Mouse (Mus musculus): ENCODE results near the gene Accsl. TPM values are rescaled to one million over a fixed set of nuclear protein-coding genes. Genes with fewer than 3 reads are reported as not detected.
A peak's percentile ranks its signal among the peaks of the same experiment; 100 is the strongest.

Gene Accsl
- polyA plus RNA-seq, 1 experiment from 2014 or later, result not detected

DNA sequence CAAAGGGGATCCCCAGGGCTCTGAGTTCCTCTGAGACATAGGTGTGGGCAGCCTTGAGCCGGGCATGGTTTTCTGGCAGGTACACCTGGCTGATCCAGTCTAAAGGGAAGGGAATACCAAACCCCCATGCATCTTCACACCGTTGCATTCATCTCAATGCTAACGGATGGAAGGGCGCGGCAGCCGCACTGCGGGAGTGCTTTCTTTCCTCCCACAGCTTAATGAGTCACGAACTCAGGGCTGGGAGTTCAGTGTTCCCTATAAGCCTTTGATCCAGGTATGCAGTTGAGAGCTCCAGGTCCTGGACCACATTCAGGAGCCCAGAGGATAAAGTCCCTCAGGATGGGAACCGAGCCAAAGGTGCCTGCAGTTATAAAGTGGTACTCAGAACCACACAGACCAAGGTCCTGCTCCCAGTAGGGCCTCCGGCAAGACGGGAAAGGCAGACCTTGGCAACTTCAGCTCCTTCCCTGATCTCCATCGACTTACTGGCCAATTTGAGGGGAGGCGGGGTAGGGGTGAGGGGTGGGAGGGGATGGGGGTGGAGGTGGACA, 32.6 kb downstream of the Accsl start:
- no peak for TF ChIP-seq EP300 (optimal IDR thresholded peaks at IDR 0.05)
- no peak for TF ChIP-seq CTCF (IDR thresholded peaks at IDR 0.05; ENCODE audit: low read depth)
- Histone ChIP-seq H3K27me3 (ENCODE audit: control insufficient read depth, insufficient read depth, low read length) (no peaks in the 10 kb centered on the region), H3K9me3 (ENCODE audit: control insufficient read depth, low read length) (no peaks in the 10 kb centered on the region), H3K9ac (ENCODE audit: low read length) (no peak overlapping the region), H3K4me2 (replicated peaks; ENCODE audit: low read depth) (no peak overlapping the region), H3K27ac (replicated peaks) (no peak overlapping the region), H3K4me1 (replicated peaks; ENCODE audit: control insufficient read depth, insufficient read depth) (no peaks in the 10 kb centered on the region), H3K36me3 (ENCODE audit: control insufficient read depth, insufficient read depth, low read length) (peaks cover 9% of the 10 kb centered on the region; the same call in 1 of the 2 replicates), H3K4me3 (ENCODE audit: low read depth, low read length) (no peak overlapping the region)
- ATAC-seq (ENCODE audit: low FRiP score, low TSS enrichment) (0 out of 2 replicates have a peak, but pooled peaks have one; percentile 29), DNase-seq (ENCODE audit: low spot score) (no peak)
- WGBS, result 64% methylated on average over 13 of the region's 13 CpGs

DNA sequence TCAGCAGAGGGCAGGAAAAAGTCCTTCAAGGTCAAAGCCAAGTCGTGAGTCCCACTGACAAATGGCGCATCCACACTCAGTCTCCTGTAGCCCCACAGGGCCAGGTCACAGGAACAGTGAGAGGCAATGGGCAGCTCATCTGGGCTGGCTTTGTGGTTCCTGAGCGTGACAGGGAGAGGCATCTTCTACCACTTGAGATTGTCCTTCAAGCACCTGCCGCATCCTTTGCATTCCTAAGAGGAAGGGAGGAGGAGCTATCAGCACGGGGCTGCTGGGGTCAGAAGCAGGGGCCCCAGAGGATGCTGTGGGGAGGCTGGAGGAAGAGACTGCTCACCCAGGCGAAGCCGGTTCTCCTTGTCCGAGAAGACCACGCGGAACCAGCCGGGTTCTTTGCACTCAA, 33.4 kb downstream of the Accsl start:
- no peak overlapping the region for H3K27ac ChIP-seq (replicated peaks)
- WGBS, result 74% methylated on average over 11 of the region's 11 CpGs
- no peaks in the 10 kb centered on the region for H3K4me1 ChIP-seq (replicated peaks; ENCODE audit: control insufficient read depth, insufficient read depth)
- no peak for TF ChIP-seq EP300 (optimal IDR thresholded peaks at IDR 0.05)
- no peak for TF ChIP-seq CTCF (IDR thresholded peaks at IDR 0.05; ENCODE audit: low read depth)
- DNase-seq (ENCODE audit: low spot score), result no peak
- H3K27me3 ChIP-seq (ENCODE audit: control insufficient read depth, insufficient read depth, low read length), result no peaks in the 10 kb centered on the region
- H3K9ac ChIP-seq (ENCODE audit: low read length), result no peak overlapping the region
- H3K36me3 ChIP-seq (ENCODE audit: control insufficient read depth, insufficient read depth, low read length), result peaks cover 6% of the 10 kb centered on the region; the same call in 1 of the 2 replicates
- H3K4me3 ChIP-seq (ENCODE audit: low read depth, low read length), result no peak overlapping the region
- no peak overlapping the region for H3K4me2 ChIP-seq (replicated peaks; ENCODE audit: low read depth)
- no peaks in the 10 kb centered on the region for H3K9me3 ChIP-seq (ENCODE audit: control insufficient read depth, low read length)
- ATAC-seq (ENCODE audit: low FRiP score, low TSS enrichment), result no peak

DNA sequence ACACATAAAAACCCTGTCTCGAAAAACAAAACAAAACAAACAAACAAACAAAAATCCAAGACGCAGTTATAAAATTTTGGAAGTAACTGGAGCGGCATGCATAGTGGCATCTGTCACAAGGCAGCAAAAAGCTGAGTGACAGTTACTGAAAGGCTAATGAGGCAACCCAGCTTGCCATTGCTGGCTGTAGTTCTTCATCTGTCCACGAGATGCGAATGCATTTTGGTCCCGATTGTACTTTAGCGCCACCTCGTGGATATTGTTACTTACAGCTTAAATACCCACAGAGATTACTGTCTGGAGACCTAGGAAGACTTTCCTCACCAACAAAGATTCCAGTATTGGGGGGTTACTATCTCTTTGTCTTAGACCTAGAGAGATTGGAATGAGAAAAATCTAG, 45.4 kb downstream of the Accsl start:
- peak; percentile 74 for DNase-seq (ENCODE audit: low spot score)

DNA sequence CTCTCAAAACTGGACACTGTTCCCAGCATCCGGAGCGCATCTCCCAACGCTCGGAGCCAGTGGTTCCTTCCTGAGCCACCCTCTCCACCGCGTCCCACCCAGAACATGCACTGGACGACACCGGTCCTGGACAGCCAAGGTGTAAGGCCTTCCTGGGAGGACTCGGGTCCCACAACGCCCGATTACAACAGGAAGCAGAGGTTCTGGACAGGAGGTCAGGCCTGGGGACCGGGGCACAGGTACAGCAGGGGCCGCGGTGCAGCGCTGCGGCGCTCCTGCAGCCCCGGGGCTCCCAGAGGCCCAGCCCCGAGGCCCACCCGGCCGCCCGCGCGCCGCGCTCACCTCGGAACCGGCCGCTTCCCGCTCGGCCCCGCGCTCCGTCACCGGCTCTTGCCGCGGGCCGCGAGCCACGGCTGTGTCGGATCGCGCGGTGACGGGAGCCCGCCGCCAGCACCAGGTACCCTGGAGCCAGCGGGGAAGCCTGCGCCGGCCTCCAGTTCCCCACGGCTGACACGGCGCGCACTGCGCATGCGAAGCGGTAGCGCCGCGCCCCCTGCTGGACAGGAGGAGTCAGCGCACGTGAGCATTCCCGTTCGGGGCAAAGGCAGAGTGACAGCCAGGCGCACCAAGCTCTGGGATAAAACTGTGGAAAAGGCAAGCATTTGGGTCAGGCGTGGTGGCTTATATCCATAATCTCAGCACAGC, 46.8 kb downstream of the Accsl start, which contains the start of gene Ext2:
Gene Ext2, minus strand, starts transcription at position 524 of the 705 bp plus-strand sequence.
- no peaks in the 10 kb centered on the region for H3K9me3 ChIP-seq (ENCODE audit: control insufficient read depth, low read length)
- ATAC-seq (ENCODE audit: low FRiP score, low TSS enrichment) (peak; percentile 92), DNase-seq (ENCODE audit: low spot score) (peak; percentile 91)
- H3K4me2 ChIP-seq (replicated peaks; ENCODE audit: low read depth), result peak within 1 kb of the TSS; percentile 86
- WGBS, result under 1% methylated on average over 57 of the region's 66 CpGs
- peak within 1 kb of the TSS; percentile 94 for H3K9ac ChIP-seq (ENCODE audit: low read length)
- H3K27ac ChIP-seq (replicated peaks), result peak within 1 kb of the TSS; percentile 40; the same call in 1 of the 2 replicates
- peak within 1 kb of the TSS; percentile 95 for H3K4me3 ChIP-seq (ENCODE audit: low read depth, low read length)
- H3K4me1 ChIP-seq (replicated peaks; ENCODE audit: control insufficient read depth, insufficient read depth), result no peaks in the 10 kb centered on the region
- no peaks in the 10 kb centered on the region for H3K27me3 ChIP-seq (ENCODE audit: control insufficient read depth, insufficient read depth, low read length)
- TF ChIP-seq CTCF (IDR thresholded peaks at IDR 0.05; ENCODE audit: low read depth), result peak; percentile 97
- TF ChIP-seq EP300 (optimal IDR thresholded peaks at IDR 0.05), result no peak
- H3K36me3 ChIP-seq (ENCODE audit: control insufficient read depth, insufficient read depth, low read length), result no peaks in the 10 kb centered on the region

More for the DNA sequence above, 45.4 kb downstream of the Accsl start:
- no peaks in the 10 kb centered on the region for H3K4me1 ChIP-seq (replicated peaks; ENCODE audit: control insufficient read depth, insufficient read depth)
- no peak overlapping the region for H3K9ac ChIP-seq (ENCODE audit: low read length)
- 18% methylated on average over 8 of the region's 8 CpGs for WGBS
- TF ChIP-seq EP300 (optimal IDR thresholded peaks at IDR 0.05) (no peak), CTCF (IDR thresholded peaks at IDR 0.05; ENCODE audit: low read depth) (peak; percentile 99)
- no peak overlapping the region for H3K27ac ChIP-seq (replicated peaks)
- no peaks in the 10 kb centered on the region for H3K9me3 ChIP-seq (ENCODE audit: control insufficient read depth, low read length)
- no peak overlapping the region for H3K4me2 ChIP-seq (replicated peaks; ENCODE audit: low read depth)
- ATAC-seq (ENCODE audit: low FRiP score, low TSS enrichment), result peak; percentile 60
- H3K27me3 ChIP-seq (ENCODE audit: control insufficient read depth, insufficient read depth, low read length), result no peaks in the 10 kb centered on the region
- no peak overlapping the region for H3K4me3 ChIP-seq (ENCODE audit: low read depth, low read length)
- H3K36me3 ChIP-seq (ENCODE audit: control insufficient read depth, insufficient read depth, low read length), result no peaks in the 10 kb centered on the region

DNA sequence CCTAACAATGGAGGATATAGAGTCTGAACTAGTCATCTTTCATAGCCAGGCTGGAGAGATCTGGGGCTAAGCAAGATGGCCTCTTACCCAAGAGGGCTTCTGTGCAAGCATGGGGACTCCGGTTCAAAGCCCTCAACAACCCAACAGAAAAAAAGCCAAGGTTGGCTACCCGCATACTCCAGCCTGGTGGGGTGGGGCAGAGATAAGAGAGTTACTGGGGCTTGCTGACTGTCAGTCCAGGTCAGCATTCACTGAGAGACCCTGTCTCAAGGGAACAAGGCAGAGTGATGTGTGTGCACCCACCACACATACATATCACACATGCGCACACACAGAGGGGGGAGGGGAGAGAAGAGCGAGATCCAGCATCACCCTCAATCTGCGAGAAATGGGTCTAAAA, 51.2 kb downstream of the Accsl start:
- Histone ChIP-seq H3K4me1 (replicated peaks; ENCODE audit: control insufficient read depth, insufficient read depth) (no peaks in the 10 kb centered on the region), H3K4me2 (replicated peaks; ENCODE audit: low read depth) (no peak overlapping the region), H3K27ac (replicated peaks) (no peak overlapping the region), H3K9me3 (ENCODE audit: control insufficient read depth, low read length) (no peaks in the 10 kb centered on the region), H3K9ac (ENCODE audit: low read length) (no peak overlapping the region), H3K4me3 (ENCODE audit: low read depth, low read length) (no peak overlapping the region), H3K36me3 (ENCODE audit: control insufficient read depth, insufficient read depth, low read length) (no peaks in the 10 kb centered on the region), H3K27me3 (ENCODE audit: control insufficient read depth, insufficient read depth, low read length) (no peaks in the 10 kb centered on the region)
- ATAC-seq (ENCODE audit: low FRiP score, low TSS enrichment), result no peak
- DNase-seq (ENCODE audit: low spot score), result no peak
- TF ChIP-seq CTCF (IDR thresholded peaks at IDR 0.05; ENCODE audit: low read depth) (no peak), EP300 (optimal IDR thresholded peaks at IDR 0.05) (no peak)
- WGBS, result 92% methylated on average over 5 of the region's 5 CpGs

DNA sequence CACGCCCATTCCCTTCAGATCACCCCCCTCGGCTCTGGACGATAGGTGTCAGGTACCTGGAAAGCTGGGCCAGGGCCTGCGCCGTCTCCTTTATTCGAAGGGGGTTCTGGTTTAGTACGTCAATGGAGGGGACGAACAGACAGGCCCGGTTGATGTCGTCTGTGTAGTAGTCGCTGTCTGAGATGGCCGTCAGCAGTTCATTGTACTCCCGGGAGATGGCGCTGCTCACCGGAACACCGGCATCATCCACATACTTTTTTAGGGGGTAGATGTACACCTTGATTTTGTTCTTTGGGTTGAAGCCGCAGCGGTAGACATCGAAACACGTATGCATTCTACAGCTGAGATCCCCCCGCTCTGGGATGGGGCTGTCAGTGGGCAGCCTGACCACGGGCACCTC, 55.6 kb downstream of the Accsl start:
- no peaks in the 10 kb centered on the region for H3K27me3 ChIP-seq (ENCODE audit: control insufficient read depth, insufficient read depth, low read length)
- H3K9ac ChIP-seq (ENCODE audit: low read length), result no peak overlapping the region
- H3K27ac ChIP-seq (replicated peaks), result no peak overlapping the region
- WGBS, result 93% methylated on average over 22 of the region's 22 CpGs
- DNase-seq (ENCODE audit: low spot score) (no peak), ATAC-seq (ENCODE audit: low FRiP score, low TSS enrichment) (no peak)
- no peak for TF ChIP-seq CTCF (IDR thresholded peaks at IDR 0.05; ENCODE audit: low read depth)
- TF ChIP-seq EP300 (optimal IDR thresholded peaks at IDR 0.05), result no peak
- H3K4me3 ChIP-seq (ENCODE audit: low read depth, low read length), result no peak overlapping the region
- no peak overlapping the region for H3K4me2 ChIP-seq (replicated peaks; ENCODE audit: low read depth)
- peaks cover 2% of the 10 kb centered on the region; the same call in 1 of the 2 replicates for H3K36me3 ChIP-seq (ENCODE audit: control insufficient read depth, insufficient read depth, low read length)
- H3K9me3 ChIP-seq (ENCODE audit: control insufficient read depth, low read length), result no peaks in the 10 kb centered on the region
- no peaks in the 10 kb centered on the region for H3K4me1 ChIP-seq (replicated peaks; ENCODE audit: control insufficient read depth, insufficient read depth)

All from stomach, postnatal 0 days (tissue).